Mouse (Mus musculus): ENCODE data around the gene Dhh. TPM values are rescaled to one million over a fixed set of nuclear protein-coding genes. Genes with fewer than 3 reads are reported as not detected.

The Dhh gene
- polyA plus RNA-seq (2015; fragmentation: Illumina TruSeq; extraction: RNeasy Lipid Tissue Mini Kit (QIAGEN cat#74804); ENCODE audit: low read depth, low replicate concordance), result 0.10 TPM

GRCm38 (mm10) chr15:98897928-98898800 lies at the start of gene Dhh:
TSS of gene Dhh (minus strand) at chr15:98898540.

GRCm38 (mm10) chr15:98934217-98934839 lies 36.0 kb upstream of the Dhh start, which contains the start of gene Tuba1b:
TSS of gene Tuba1b (minus strand) at chr15:98934565.

GRCm38 (mm10) chr15:98917538-98918498 lies 19.5 kb upstream of the Dhh start, which contains the start of gene Lmbr1l:
TSS of gene Lmbr1l (minus strand) at chr15:98918231.

GRCm38 (mm10) chr15:98893940-98894745 lies 4.2 kb downstream of the Dhh start, which contains the start of gene Rhebl1:
TSS of gene Rhebl1 (minus strand) at chr15:98894540.

GRCm38 (mm10) chr15:98871070-98871915 lies 27.0 kb downstream of the Dhh start, which contains the start of gene Kmt2d:
TSS of gene Kmt2d (minus strand) at chr15:98871204.

Other genes starting within 250 kb of the Dhh start
- 52.9 TPM for gene Ddx23, start 235.6 kb downstream of the Dhh start, polyA plus RNA-seq (2015; fragmentation: Illumina TruSeq; extraction: RNeasy Lipid Tissue Mini Kit (QIAGEN cat#74804); ENCODE audit: low read depth, low replicate concordance)
- 30.1 TPM for gene Rnd1, start 221.1 kb downstream of the Dhh start, polyA plus RNA-seq (2015; fragmentation: Illumina TruSeq; extraction: RNeasy Lipid Tissue Mini Kit (QIAGEN cat#74804); ENCODE audit: low read depth, low replicate concordance)
- 6.9 TPM for gene Ccdc65, start 190.3 kb downstream of the Dhh start, polyA plus RNA-seq (2015; fragmentation: Illumina TruSeq; extraction: RNeasy Lipid Tissue Mini Kit (QIAGEN cat#74804); ENCODE audit: low read depth, low replicate concordance)
- gene Fkbp11, start 170.3 kb downstream of the Dhh start, polyA plus RNA-seq (2015; fragmentation: Illumina TruSeq; extraction: RNeasy Lipid Tissue Mini Kit (QIAGEN cat#74804); ENCODE audit: low read depth, low replicate concordance), result 3.3 TPM
- gene Arf3, start 135.3 kb downstream of the Dhh start, polyA plus RNA-seq (2015; fragmentation: Illumina TruSeq; extraction: RNeasy Lipid Tissue Mini Kit (QIAGEN cat#74804); ENCODE audit: low read depth, low replicate concordance), result 497 TPM
- 1.4 TPM for gene Wnt10b, start 120.4 kb downstream of the Dhh start, polyA plus RNA-seq (2015; fragmentation: Illumina TruSeq; extraction: RNeasy Lipid Tissue Mini Kit (QIAGEN cat#74804); ENCODE audit: low read depth, low replicate concordance)
- 0.18 TPM for gene Wnt1, start 108.7 kb downstream of the Dhh start, polyA plus RNA-seq (2015; fragmentation: Illumina TruSeq; extraction: RNeasy Lipid Tissue Mini Kit (QIAGEN cat#74804); ENCODE audit: low read depth, low replicate concordance)
- 553 TPM for gene Ddn, start 89.0 kb downstream of the Dhh start, polyA plus RNA-seq (2015; fragmentation: Illumina TruSeq; extraction: RNeasy Lipid Tissue Mini Kit (QIAGEN cat#74804); ENCODE audit: low read depth, low replicate concordance)
- 80.7 TPM for gene Prkag1, start 67.0 kb downstream of the Dhh start, polyA plus RNA-seq (2015; fragmentation: Illumina TruSeq; extraction: RNeasy Lipid Tissue Mini Kit (QIAGEN cat#74804); ENCODE audit: low read depth, low replicate concordance)
- 21.3 TPM for gene Kmt2d, start 27.3 kb downstream of the Dhh start, polyA plus RNA-seq (2015; fragmentation: Illumina TruSeq; extraction: RNeasy Lipid Tissue Mini Kit (QIAGEN cat#74804); ENCODE audit: low read depth, low replicate concordance)
- gene Rhebl1, start 4.0 kb downstream of the Dhh start, polyA plus RNA-seq (2015; fragmentation: Illumina TruSeq; extraction: RNeasy Lipid Tissue Mini Kit (QIAGEN cat#74804); ENCODE audit: low read depth, low replicate concordance), result 15.3 TPM
- gene Lmbr1l, start 19.7 kb upstream of the Dhh start, polyA plus RNA-seq (2015; fragmentation: Illumina TruSeq; extraction: RNeasy Lipid Tissue Mini Kit (QIAGEN cat#74804); ENCODE audit: low read depth, low replicate concordance), result 12.2 TPM
- 1,224 TPM for gene Tuba1b, start 36.0 kb upstream of the Dhh start, polyA plus RNA-seq (2015; fragmentation: Illumina TruSeq; extraction: RNeasy Lipid Tissue Mini Kit (QIAGEN cat#74804); ENCODE audit: low read depth, low replicate concordance)
- not detected for gene Gm49450, start 55.0 kb upstream of the Dhh start, polyA plus RNA-seq (2015; fragmentation: Illumina TruSeq; extraction: RNeasy Lipid Tissue Mini Kit (QIAGEN cat#74804); ENCODE audit: low read depth, low replicate concordance)
- gene Tuba1a, start 55.2 kb upstream of the Dhh start, polyA plus RNA-seq (2015; fragmentation: Illumina TruSeq; extraction: RNeasy Lipid Tissue Mini Kit (QIAGEN cat#74804); ENCODE audit: low read depth, low replicate concordance), result 2,104 TPM
- 5.4 TPM for gene Tuba1c, start 131.4 kb upstream of the Dhh start, polyA plus RNA-seq (2015; fragmentation: Illumina TruSeq; extraction: RNeasy Lipid Tissue Mini Kit (QIAGEN cat#74804); ENCODE audit: low read depth, low replicate concordance)
- gene Prph, start 156.6 kb upstream of the Dhh start, polyA plus RNA-seq (2015; fragmentation: Illumina TruSeq; extraction: RNeasy Lipid Tissue Mini Kit (QIAGEN cat#74804); ENCODE audit: low read depth, low replicate concordance), result 4.0 TPM
- gene Troap, start 176.0 kb upstream of the Dhh start, polyA plus RNA-seq (2015; fragmentation: Illumina TruSeq; extraction: RNeasy Lipid Tissue Mini Kit (QIAGEN cat#74804); ENCODE audit: low read depth, low replicate concordance), result not detected
- 1.6 TPM for gene C1ql4, start 189.3 kb upstream of the Dhh start, polyA plus RNA-seq (2015; fragmentation: Illumina TruSeq; extraction: RNeasy Lipid Tissue Mini Kit (QIAGEN cat#74804); ENCODE audit: low read depth, low replicate concordance)
- 0.30 TPM for gene Dnajc22, start 194.6 kb upstream of the Dhh start, polyA plus RNA-seq (2015; fragmentation: Illumina TruSeq; extraction: RNeasy Lipid Tissue Mini Kit (QIAGEN cat#74804); ENCODE audit: low read depth, low replicate concordance)
- 23.8 TPM for gene Spats2, start 227.4 kb upstream of the Dhh start, polyA plus RNA-seq (2015; fragmentation: Illumina TruSeq; extraction: RNeasy Lipid Tissue Mini Kit (QIAGEN cat#74804); ENCODE audit: low read depth, low replicate concordance)

Data from brain, adult 10 weeks (tissue).